Mouse (Mus musculus) MEL (cell line): ENCODE results near the gene Thap8. TPM values are rescaled to one million over a fixed set of nuclear protein-coding genes. Genes with fewer than 3 reads are reported as not detected.

Experiments
- DNase-seq: peaks from one replicate; pipeline ENCODE4 v3.0.0; 2011; ENCODE audit warnings: low read depth, low spot score
- H3K27ac ChIP-seq: 2 replicates; pipeline ENCODE4 v1.5.1; 2012; ENCODE audit warnings: low read depth, mild to moderate bottlenecking, control low read depth, low read length, moderate library complexity; ENCODE audit not compliant: control insufficient read depth
- H3K27me3 ChIP-seq, 2 experiments: fragments of 150-350 bp in 1 of 2; sonication (generic) in 1 of 2; 2 replicates each; pipeline ENCODE4 v1.6.1; 2012; ENCODE audit warnings: low read length in 2 of 2, mild to moderate bottlenecking in 2 of 2, improper control_type of control experiment in 1 of 2, moderate library complexity in 1 of 2; ENCODE audit not compliant: insufficient read depth in 2 of 2, control insufficient read depth in 1 of 2
- H3K36me3 ChIP-seq, 2 experiments: 2 replicates each; pipeline ENCODE4 v1.6.1; 2012 to 2014; ENCODE audit warnings: low read length in 2 of 2, improper control_type of control experiment in 1 of 2, inconsistent platforms in 1 of 2, mild to moderate bottlenecking in 1 of 2; ENCODE audit not compliant: insufficient read depth in 2 of 2, control insufficient read depth in 1 of 2
- H3K4me1 ChIP-seq, 2 experiments: fragments of 150-350 bp in 1 of 2; sonication (generic) in 1 of 2; 2 replicates each; pipeline ENCODE4 v1.6.1; 2012; ENCODE audit warnings: low read length in 2 of 2, improper control_type of control experiment in 1 of 2, mild to moderate bottlenecking in 1 of 2; ENCODE audit not compliant: insufficient read depth in 2 of 2, control insufficient read depth in 1 of 2
- H3K4me3 ChIP-seq, 2 experiments: fragments of 150-350 bp in 1 of 2; sonication (generic) in 1 of 2; 2 replicates each; pipeline ENCODE4 v1.5.1; 2012; ENCODE audit warnings: low read depth in 2 of 2, low read length in 2 of 2, mild to moderate bottlenecking in 2 of 2, moderate library complexity in 2 of 2, control low read depth in 1 of 2, improper control_type of control experiment in 1 of 2; ENCODE audit not compliant: control insufficient read depth in 1 of 2, insufficient read depth in 1 of 2
- H3K79me2 ChIP-seq: 2 replicates; pipeline ENCODE4 v1.6.1; 2012; ENCODE audit warnings: mild to moderate bottlenecking, low read length, moderate library complexity; ENCODE audit not compliant: control insufficient read depth, poor library complexity, insufficient read depth
- H3K9ac ChIP-seq: 2 replicates; pipeline ENCODE4 v1.6.1; 2012; ENCODE audit warnings: low read depth, mild to moderate bottlenecking, control low read depth, low read length, moderate library complexity; ENCODE audit not compliant: control insufficient read depth, poor library complexity, severe bottlenecking
- H3K9me3 ChIP-seq: fragments of 150-350 bp; sonication (generic); replicated peaks from 2 replicates; pipeline ENCODE4 v1.6.1; 2012; ENCODE audit warnings: mild to moderate bottlenecking, low read length, improper control_type of control experiment, moderate library complexity; ENCODE audit not compliant: insufficient read depth
- CHD2 ChIP-seq: IDR thresholded peaks from 2 replicates; pipeline ENCODE4 v1.6.1; 2011; ENCODE audit warnings: low read length, improper control_type of control experiment
- E2F4 ChIP-seq: IDR thresholded peaks from 2 replicates; pipeline ENCODE4 v1.6.1; 2011; ENCODE audit warnings: low read depth, low read length, improper control_type of control experiment, borderline replicate concordance
- EP300 ChIP-seq, 2 experiments: IDR thresholded peaks; 2 replicates each; pipeline ENCODE4 v1.6.1; 2011; ENCODE audit warnings: improper control_type of control experiment in 2 of 2, low read length in 2 of 2, low read depth in 1 of 2, mild to moderate bottlenecking in 1 of 2
- ETS1 ChIP-seq: IDR thresholded peaks from 2 replicates; pipeline ENCODE4 v1.6.1; 2012; ENCODE audit warnings: low read depth, mild to moderate bottlenecking, inconsistent platforms, low read length, improper control_type of control experiment, moderate library complexity
- HCFC1 ChIP-seq: IDR thresholded peaks from 2 replicates; pipeline ENCODE4 v1.6.1; 2012; ENCODE audit warnings: low read depth, mild to moderate bottlenecking, inconsistent platforms, low read length, improper control_type of control experiment, moderate library complexity
- MEF2A ChIP-seq: IDR thresholded peaks from 2 replicates; pipeline ENCODE4 v1.6.1; 2014; ENCODE audit warnings: low read depth, mild to moderate bottlenecking, inconsistent platforms, low read length, improper control_type of control experiment; ENCODE audit not compliant: poor library complexity, insufficient replicate concordance, severe bottlenecking; ENCODE audit errors: extremely low read depth
- MXI1 ChIP-seq: IDR thresholded peaks from 2 replicates; pipeline ENCODE4 v1.6.1; 2011; ENCODE audit warnings: mild to moderate bottlenecking, low read depth, low read length, improper control_type of control experiment
- MYB ChIP-seq: IDR thresholded peaks from 2 replicates; pipeline ENCODE4 v1.6.1; 2011; ENCODE audit warnings: mild to moderate bottlenecking, low read depth, low read length, improper control_type of control experiment
- MYC ChIP-seq: IDR thresholded peaks from 2 replicates; pipeline ENCODE4 v1.6.1; 2011; ENCODE audit warnings: low read depth, mild to moderate bottlenecking, low read length, improper control_type of control experiment, moderate library complexity
- NRF1 ChIP-seq: IDR thresholded peaks from 2 replicates; pipeline ENCODE4 v1.6.1; 2014; ENCODE audit warnings: low read depth, mild to moderate bottlenecking, inconsistent platforms, low read length, improper control_type of control experiment, moderate library complexity; ENCODE audit not compliant: poor library complexity, insufficient read depth, severe bottlenecking
- POLR2A ChIP-seq, 2 experiments: IDR thresholded peaks; 2 replicates each; pipeline ENCODE4 v1.6.1; 2011 to 2012; ENCODE audit warnings: low read length in 2 of 2, mild to moderate bottlenecking in 2 of 2, control low read depth in 1 of 2, improper control_type of control experiment in 1 of 2, low read depth in 1 of 2, moderate library complexity in 1 of 2; ENCODE audit not compliant: control insufficient read depth in 1 of 2, insufficient read depth in 1 of 2, poor library complexity in 1 of 2
- SIN3A ChIP-seq: IDR thresholded peaks from 2 replicates; pipeline ENCODE4 v1.6.1; 2012; ENCODE audit warnings: low read length, improper control_type of control experiment, inconsistent platforms
- SMC3 ChIP-seq: IDR thresholded peaks from 2 replicates; pipeline ENCODE4 v1.6.1; 2011; ENCODE audit warnings: low read depth, low read length, improper control_type of control experiment
- TBP ChIP-seq: IDR thresholded peaks from 2 replicates; pipeline ENCODE4 v1.8.0; 2011; ENCODE audit warnings: low read depth, low read length, improper control_type of control experiment
- polyA plus RNA-seq, 2 experiments: library from polyadenylated mRNA; stranded (reverse) in 1 of 2; unstranded in 1 of 2; fragments of >175 nt in 1 of 2; fragments of >200 nt in 1 of 2; gene quantifications; 2 replicates each; pipeline versions ENCODE4 v1.2.1 to v1.2.4; 2012; ENCODE audit warnings: low replicate concordance in 2 of 2, low read depth in 1 of 2; ENCODE audit not compliant: insufficient read length in 2 of 2, insufficient read depth in 1 of 2, missing spikeins in 1 of 2
- total RNA-seq: library from RNA; depleted of rRNA; stranded (reverse); fragments of 300-350 nt; gene quantifications from 2 replicates; pipeline ENCODE4 v1.2.3, GENCODE M21; 2012

Gene Thap8
- total and polyA plus RNA-seq, 3 experiments = 0.46 to 0.73 TPM; not detected in 1

GRCm38 (mm10) chr7:30289714-30290399, 10.0 kb downstream of the Thap8 start:
- no peaks in the 10 kb centered on the region for H3K36me3 ChIP-seq
- no peaks in the 10 kb centered on the region for H3K4me1 ChIP-seq
- H3K79me2 ChIP-seq = no peaks in the 10 kb centered on the region
- no peak overlapping the region for H3K27ac ChIP-seq
- TF ChIP-seq NRF1 (no peak), HCFC1 (no peak), MXI1 (no peak), TBP (no peak)
- no peak overlapping the region for H3K4me3 ChIP-seq
- no peak overlapping the region for H3K9ac ChIP-seq
- H3K9me3 ChIP-seq = no peaks in the 10 kb centered on the region
- DNase-seq = no peak
- H3K27me3 ChIP-seq = no peaks in the 10 kb centered on the region

GRCm38 (mm10) chr7:30291215-30292131, 11.6 kb downstream of the Thap8 start, which contains the start of gene Clip3:
Gene Clip3 (plus strand): TSS chr7:30291728.
- Histone ChIP-seq H3K27me3 (no peaks in the 10 kb centered on the region), H3K79me2 (no peaks in the 10 kb centered on the region), H3K9me3 (no peaks in the 10 kb centered on the region), H3K4me3 (no peak within 1 kb of the TSS), H3K27ac (no peak within 1 kb of the TSS), H3K4me1 (no peaks in the 10 kb centered on the region), H3K36me3 (no peaks in the 10 kb centered on the region), H3K9ac (no peak within 1 kb of the TSS)
- DNase-seq = no peak
- no peak for TF ChIP-seq MEF2A
- TF ChIP-seq ETS1 = no peak
- TF ChIP-seq SMC3 = no peak
- TF ChIP-seq SIN3A = no peak
- no peak for TF ChIP-seq E2F4
- TF ChIP-seq MYC = no peak
- TF ChIP-seq CHD2 = no peak
- TF ChIP-seq MYB = no peak

- no peak for TF ChIP-seq EP300 (IDR thresholded peaks at IDR 0.05; ENCODE audit: low read depth in 1 of 2, low read length in 2 of 2)
- no peak for TF ChIP-seq TBP
- no peak for TF ChIP-seq POLR2A (IDR thresholded peaks at IDR 0.05; ENCODE audit: control insufficient read depth in 1 of 2, insufficient read depth in 1 of 2, low read depth in 1 of 2, low read length in 2 of 2, poor library complexity in 1 of 2)
- no peak for TF ChIP-seq ETS1
- Histone ChIP-seq H3K9me3 (no peaks in the 10 kb centered on the region), H3K4me3 (no peak overlapping the region), H3K27ac (no peak overlapping the region), H3K9ac (no peak overlapping the region), H3K79me2 (no peaks in the 10 kb centered on the region), H3K4me1 (peaks cover 0 to 4% of the 10 kb centered on the region in 2 experiments; a peak in 1 of 4 replicates), H3K27me3 (0 out of 4 replicates have a peak, but pooled peaks cover 0 to 2% of the 10 kb centered on the region in 2 experiments), H3K36me3 (no peaks in the 10 kb centered on the region)
- no peak for DNase-seq
Observed at GRCm38 (mm10) chr7:30293795-30294194, 13.9 kb downstream of the Thap8 start.
